Comparison of ENCODE assay signal across 13 mouse cellular contexts in genomic region chr8:27481228-27481627, GRCm38 (mm10). TPM values are rescaled to one million over a fixed set of nuclear protein-coding genes. Genes with fewer than 3 reads are reported as not detected.
A peak's percentile ranks its signal among the peaks of the same experiment; 100 is the strongest.
DNase-seq lines count a peak whose midpoint lies in the region; ATAC-seq and TF ChIP-seq lines count a peak whose summit lies in the region.
"Had no signal": no experiment of that assay in that cellular context is flagged by ENCODE, and none has a peak within 500 bp of the region (broad histone marks: within the 10 kb centered on the region; RNA-seq: fewer than 3 reads in every experiment).

No protein-coding gene starts in this region.

- ATAC-seq in hindbrain, postnatal 0 days, result no peak
- ATAC-seq in hindbrain, embryonic 13.5 days (ENCODE audit: low FRiP score), result no peak
- ATAC-seq in lung, postnatal 0 days, result no peak

- 33% methylated on average over 2 of the region's 2 CpGs for WGBS in hindbrain, postnatal 0 days
- 45% methylated on average over 2 of the region's 2 CpGs for WGBS in hindbrain, embryonic 13.5 days
- whole genome bisulfite sequencing in lung, postnatal 0 days, result 20% methylated on average over 2 of the region's 2 CpGs

- TF ChIP-seq CTCF in hindbrain, postnatal 0 days (IDR thresholded peaks at IDR 0.05; ENCODE audit: low read depth), result peak; percentile 72
- peak; percentile 52 for TF ChIP-seq CTCF in lung, postnatal 0 days (IDR thresholded peaks at IDR 0.05)

- no peak overlapping the region for H3K9ac ChIP-seq in hindbrain, postnatal 0 days (replicated peaks; ENCODE audit: low read length)
- H3K9ac ChIP-seq in hindbrain, embryonic 13.5 days, result no peak overlapping the region
- H3K9ac ChIP-seq in lung, postnatal 0 days (replicated peaks; ENCODE audit: low read depth), result no peak overlapping the region

- H3K27ac ChIP-seq in hindbrain, postnatal 0 days, result no peak overlapping the region
- H3K27ac ChIP-seq in hindbrain, embryonic 13.5 days, result no peak overlapping the region
- no peak overlapping the region for H3K27ac ChIP-seq in lung, postnatal 0 days (ENCODE audit: low read length)

- H3K4me3 ChIP-seq in hindbrain, postnatal 0 days (ENCODE audit: low read length), result no peak overlapping the region
- no peak overlapping the region for H3K4me3 ChIP-seq in hindbrain, embryonic 13.5 days
- no peak overlapping the region for H3K4me3 ChIP-seq in lung, postnatal 0 days (ENCODE audit: low read depth, low read length)

- H3K36me3 ChIP-seq in hindbrain, postnatal 0 days (ENCODE audit: insufficient read depth, low read length), result no peaks in the 10 kb centered on the region
- H3K36me3 ChIP-seq in hindbrain, embryonic 13.5 days, result no peaks in the 10 kb centered on the region
- no peaks in the 10 kb centered on the region for H3K36me3 ChIP-seq in lung, postnatal 0 days (ENCODE audit: insufficient read depth, low read length)

- DNase-seq in hindbrain, postnatal 0 days (ENCODE audit: low spot score), result peak; percentile 60
- no peak for DNase-seq in lung, postnatal 0 days (ENCODE audit: low spot score)
- DNase-seq in lung, postnatal 4 days, result no peak
- DNase-seq in R1 (ENCODE audit: low read depth, low spot score), result peak; percentile 14
- DNase-seq in retina, adult 2 months (ENCODE audit: low read depth, low spot score), result peak; percentile 3
- DNase-seq in heart, adult 18-20 months, result no peak
- DNase-seq in heart, adult 8-10 months (ENCODE audit: low spot score), result no peak
- DNase-seq: cerebellum, adult 2 months; kidney, adult 11 months had no signal

- no peak for TF ChIP-seq EP300 in lung, postnatal 0 days (IDR thresholded peaks at IDR 0.05)

- H3K4me2 ChIP-seq in hindbrain, postnatal 0 days (ENCODE audit: low read depth, low read length), result no peak overlapping the region
- H3K4me2 ChIP-seq in hindbrain, embryonic 13.5 days, result no peak overlapping the region
- no peak overlapping the region for H3K4me2 ChIP-seq in lung, postnatal 0 days (replicated peaks; ENCODE audit: low read depth, low read length)

- H3K9me3 ChIP-seq in hindbrain, postnatal 0 days (ENCODE audit: low read length), result no peaks in the 10 kb centered on the region
- no peaks in the 10 kb centered on the region for H3K9me3 ChIP-seq in hindbrain, embryonic 13.5 days
- no peaks in the 10 kb centered on the region for H3K9me3 ChIP-seq in lung, postnatal 0 days (ENCODE audit: low read length)

- no peaks in the 10 kb centered on the region for H3K27me3 ChIP-seq in hindbrain, postnatal 0 days (ENCODE audit: insufficient read depth, low read length)
- H3K27me3 ChIP-seq in hindbrain, embryonic 13.5 days, result no peaks in the 10 kb centered on the region
- no peaks in the 10 kb centered on the region for H3K27me3 ChIP-seq in lung, postnatal 0 days (replicated peaks; ENCODE audit: insufficient read depth, low read length)

- H3K4me1 ChIP-seq in hindbrain, postnatal 0 days (ENCODE audit: insufficient read depth, low read length), result no peaks in the 10 kb centered on the region
- no peaks in the 10 kb centered on the region for H3K4me1 ChIP-seq in hindbrain, embryonic 13.5 days (replicated peaks)
- H3K4me1 ChIP-seq in lung, postnatal 0 days (ENCODE audit: insufficient read depth, low read depth, low read length), result no peaks in the 10 kb centered on the region

RNA-seq across cellular contexts. Expression of gene Poteg, which starts 33.8 kb away (rescaled TPM):
- not detected in 2 replicates for total RNA-seq in hindbrain, postnatal 0 days (2014; rRNA removed)
- not detected in 2 replicates for polyA plus RNA-seq in hindbrain, postnatal 0 days (2015; fragmentation: Nextera tagmentation; extraction: Ambion mirVana)
- not detected in 2 replicates for polyA plus RNA-seq in hindbrain, embryonic 13.5 days (2015; fragmentation: Nextera tagmentation; extraction: Ambion mirVana)
- not detected in 2 replicates for polyA plus RNA-seq in lung, postnatal 0 days (2015; fragmentation: Nextera tagmentation; extraction: Ambion mirVana)
- total RNA-seq in heart, adult 18-20 months (2021), result not detected
- not detected for total RNA-seq in heart, adult 8-10 months (2022)
- total RNA-seq: gastrocnemius, adult 8-10 months; monocyte, adult 5-6 weeks had no signal
- polyA plus RNA-seq: cerebellum, adult 2 months; liver, embryonic 16.5 days had no signal

RNA-seq across cellular contexts. Expression of gene Gm45861, which starts 34.3 kb away (rescaled TPM):
- not detected in 2 replicates for total RNA-seq in hindbrain, postnatal 0 days (2014; rRNA removed)
- polyA plus RNA-seq in hindbrain, postnatal 0 days (2015; fragmentation: Nextera tagmentation; extraction: Ambion mirVana), result 0.04 TPM in 1 of 2 replicates, not detected in the other
- not detected in 2 replicates for polyA plus RNA-seq in hindbrain, embryonic 13.5 days (2015; fragmentation: Nextera tagmentation; extraction: Ambion mirVana)
- polyA plus RNA-seq in lung, postnatal 0 days (2015; fragmentation: Nextera tagmentation; extraction: Ambion mirVana), result not detected in 2 replicates
- not detected for total RNA-seq in heart, adult 18-20 months (2021)
- not detected for total RNA-seq in heart, adult 8-10 months (2022)
- total RNA-seq: gastrocnemius, adult 8-10 months; monocyte, adult 5-6 weeks had no signal
- polyA plus RNA-seq: cerebellum, adult 2 months; liver, embryonic 16.5 days had no signal

Comparison
In these comparisons a context has a peak if more than half of its experiments do, and no peak if none do; other contexts are left out.
1. DNase-seq: peak in hindbrain, postnatal 0 days (single experiment), R1 (single experiment) and retina, adult 2 months (single experiment); none in lung, postnatal 0 days (single experiment), lung, postnatal 4 days (0 of 2), heart, adult 18-20 months (0 of 2) and heart, adult 8-10 months (single experiment).